ENCODE assay signal across 33 mouse cellular contexts in genomic region chr17:81378436-81378835, GRCm38 (mm10).
DNase-seq lines count a peak whose midpoint lies in the region; ATAC-seq and TF ChIP-seq lines count a peak whose summit lies in the region.
"Had no signal": no experiment of that assay in that cellular context is flagged by ENCODE, and none has a peak within 500 bp of the region (broad histone marks: within the 10 kb centered on the region; RNA-seq: fewer than 3 reads in every experiment).

No protein-coding gene starts in this region.

- TF ChIP-seq EP300 in MEL (IDR thresholded peaks at IDR 0.05; ENCODE audit: low read depth in 1 of 2, low read length in 2 of 2), result peak in 1 of 2 experiments; percentile 65; a peak in 2 of 4 replicates

- ATAC-seq in kidney, postnatal 0 days (replicated peaks; ENCODE audit: low FRiP score, low read depth), result no peak
- no peak for ATAC-seq in kidney, embryonic 14.5 days (ENCODE audit: low FRiP score, low TSS enrichment)
- ATAC-seq in granulocyte monocyte progenitor cell, adult 5-6 weeks (replicated peaks; ENCODE audit: poor library complexity, severe bottlenecking), result peak; percentile 86
- ATAC-seq: inflammation-experienced regulatory T-cells, adult 6 months; liver, embryonic 12.5 days; midbrain, embryonic 15.5 days had no signal

- H3K4me2 ChIP-seq in kidney, postnatal 0 days (ENCODE audit: low read length), result no peak overlapping the region
- H3K4me2 ChIP-seq in kidney, embryonic 14.5 days (replicated peaks; ENCODE audit: low read depth, low read length), result no peak overlapping the region
- H3K4me2 ChIP-seq: embryonic facial prominence, embryonic 13.5 days; heart, embryonic 13.5 days; hindbrain, embryonic 15.5 days; kidney, embryonic 15.5 days; limb, embryonic 13.5 days; liver, embryonic 12.5 days; midbrain, embryonic 15.5 days; neural tube, embryonic 15.5 days had no signal

- DNase-seq in kidney, postnatal 0 days (ENCODE audit: low spot score), result peak; percentile 32
- DNase-seq in MEL (ENCODE audit: low read depth, low spot score), result peak; percentile 54
- peak; percentile 16 for DNase-seq in Muller cell, postnatal 12 days (ENCODE audit: inconsistent ontology term)
- DNase-seq in frontal cortex, adult 2 months (ENCODE audit: extremely low spot score in 1 of 2, low spot score in 1 of 2), result no peak
- DNase-seq in thymus, postnatal 36 days, result no peak
- DNase-seq: adrenal gland, postnatal 25 days; B cell, adult 2 months; cerebellum, adult 8-10 months; gastrocnemius, postnatal 36 days; heart, adult 2 months; heart, postnatal 14 days; kidney, adult 11 months; kidney, postnatal 36 days; lung, adult 18-20 months; right cerebral cortex, postnatal 25 days; spleen, adult 18-20 months; thymus, postnatal 4 days had no signal

- 69% methylated on average over 7 of the region's 7 CpGs for WGBS in kidney, postnatal 0 days
- 84% methylated on average over 7 of the region's 7 CpGs for WGBS in kidney, embryonic 14.5 days

- no peak overlapping the region for H3K4me3 ChIP-seq in kidney, postnatal 0 days (replicated peaks; ENCODE audit: low read depth, low read length)
- H3K4me3 ChIP-seq in kidney, embryonic 14.5 days (ENCODE audit: low read length), result no peak overlapping the region
- H3K4me3 ChIP-seq in MEL (ENCODE audit: control insufficient read depth in 1 of 2, insufficient read depth in 1 of 2, low read depth in 2 of 2, low read length in 2 of 2), result no peak overlapping the region
- H3K4me3 ChIP-seq: embryonic facial prominence, embryonic 13.5 days; forebrain, embryonic 10.5 days; heart, adult 2 months; heart, embryonic 13.5 days; hindbrain, embryonic 10.5 days; hindbrain, embryonic 15.5 days; kidney, embryonic 15.5 days; layer of hippocampus, adult 2 months; limb, embryonic 13.5 days; liver, embryonic 12.5 days; midbrain, embryonic 10.5 days; midbrain, embryonic 15.5 days; neural tube, embryonic 15.5 days had no signal

- no peaks in the 10 kb centered on the region for H3K79me2 ChIP-seq in MEL (ENCODE audit: control insufficient read depth, insufficient read depth, low read length, poor library complexity)

- H3K27ac ChIP-seq in kidney, postnatal 0 days, result no peak overlapping the region
- H3K27ac ChIP-seq in kidney, embryonic 14.5 days (ENCODE audit: low read depth, low read length), result no peak overlapping the region
- no peak overlapping the region for H3K27ac ChIP-seq in MEL (ENCODE audit: control insufficient read depth, low read depth, low read length)
- H3K27ac ChIP-seq: embryonic facial prominence, embryonic 13.5 days; forebrain, embryonic 10.5 days; heart, embryonic 13.5 days; hindbrain, embryonic 10.5 days; hindbrain, embryonic 15.5 days; kidney, embryonic 15.5 days; layer of hippocampus, adult 2 months; limb, embryonic 13.5 days; liver, embryonic 12.5 days; macrophage; midbrain, embryonic 10.5 days; midbrain, embryonic 15.5 days; neural tube, embryonic 15.5 days had no signal

- no peaks in the 10 kb centered on the region for H3K4me1 ChIP-seq in kidney, postnatal 0 days (replicated peaks; ENCODE audit: insufficient read depth, low read length)
- no peaks in the 10 kb centered on the region for H3K4me1 ChIP-seq in kidney, embryonic 14.5 days (ENCODE audit: control insufficient read depth, insufficient read depth, low read length)
- H3K4me1 ChIP-seq in MEL (ENCODE audit: control insufficient read depth in 1 of 2, insufficient read depth in 2 of 2, low read length in 2 of 2), result peaks cover 7% of the 10 kb centered on the region in 2 experiments
- H3K4me1 ChIP-seq: embryonic facial prominence, embryonic 13.5 days; hindbrain, embryonic 10.5 days; limb, embryonic 13.5 days; liver, embryonic 12.5 days; midbrain, embryonic 10.5 days; midbrain, embryonic 15.5 days had no signal

- no peak for TF ChIP-seq CTCF in kidney, postnatal 0 days (IDR thresholded peaks at IDR 0.05; ENCODE audit: low read depth)
- TF ChIP-seq CTCF in MEL (IDR thresholded peaks at IDR 0.05 in 2 of 3, conservative IDR thresholded peaks at IDR 0.05 in 1 of 3; ENCODE audit: control insufficient read depth in 1 of 3, insufficient read depth in 1 of 3, low read depth in 2 of 3, low read length in 3 of 3, poor library complexity in 1 of 3, severe bottlenecking in 1 of 3), result no peak

- TF ChIP-seq RAD21 in MEL (IDR thresholded peaks at IDR 0.05; ENCODE audit: low read depth, low read length), result no peak

- no peaks in the 10 kb centered on the region for H3K36me3 ChIP-seq in kidney, postnatal 0 days (ENCODE audit: insufficient read depth, low read length)
- no peaks in the 10 kb centered on the region for H3K36me3 ChIP-seq in kidney, embryonic 14.5 days (ENCODE audit: control insufficient read depth, insufficient read depth, low read length)
- H3K36me3 ChIP-seq in MEL (ENCODE audit: control insufficient read depth in 1 of 2, insufficient read depth in 2 of 2, low read length in 2 of 2), result peaks cover 0 to 14% of the 10 kb centered on the region in 2 experiments; a peak in 2 of 4 replicates
- H3K36me3 ChIP-seq: embryonic facial prominence, embryonic 13.5 days; forebrain, embryonic 10.5 days; hindbrain, embryonic 10.5 days; hindbrain, embryonic 15.5 days; kidney, embryonic 15.5 days; limb, embryonic 13.5 days; liver, embryonic 12.5 days; midbrain, embryonic 10.5 days; midbrain, embryonic 15.5 days; neural tube, embryonic 15.5 days had no signal

- no peaks in the 10 kb centered on the region for H3K9me3 ChIP-seq in kidney, postnatal 0 days (replicated peaks; ENCODE audit: low read length)
- no peaks in the 10 kb centered on the region for H3K9me3 ChIP-seq in kidney, embryonic 14.5 days (ENCODE audit: control insufficient read depth, low read length)
- no peaks in the 10 kb centered on the region for H3K9me3 ChIP-seq in MEL (replicated peaks; ENCODE audit: insufficient read depth, low read length)
- H3K9me3 ChIP-seq: embryonic facial prominence, embryonic 13.5 days; forebrain, embryonic 10.5 days; heart, embryonic 13.5 days; hindbrain, embryonic 10.5 days; hindbrain, embryonic 15.5 days; kidney, embryonic 15.5 days; limb, embryonic 13.5 days; liver, embryonic 12.5 days; midbrain, embryonic 10.5 days; midbrain, embryonic 15.5 days; neural tube, embryonic 15.5 days had no signal

- no peak overlapping the region for H3K9ac ChIP-seq in kidney, postnatal 0 days (ENCODE audit: low read depth, low read length)
- no peak overlapping the region for H3K9ac ChIP-seq in kidney, embryonic 14.5 days (ENCODE audit: low read depth, low read length)
- no peak overlapping the region for H3K9ac ChIP-seq in MEL (ENCODE audit: control insufficient read depth, low read depth, low read length, poor library complexity, severe bottlenecking)
- H3K9ac ChIP-seq: embryonic facial prominence, embryonic 13.5 days; heart, embryonic 13.5 days; hindbrain, embryonic 15.5 days; kidney, embryonic 15.5 days; limb, embryonic 13.5 days; liver, embryonic 12.5 days; midbrain, embryonic 15.5 days; neural tube, embryonic 15.5 days had no signal

- no peak for TF ChIP-seq POLR2A in MEL (IDR thresholded peaks at IDR 0.05; ENCODE audit: control insufficient read depth in 1 of 2, insufficient read depth in 1 of 2, low read depth in 1 of 2, low read length in 2 of 2, poor library complexity in 1 of 2)

- no peaks in the 10 kb centered on the region for H3K27me3 ChIP-seq in kidney, postnatal 0 days (ENCODE audit: insufficient read depth, low read length)
- no peaks in the 10 kb centered on the region for H3K27me3 ChIP-seq in kidney, embryonic 14.5 days (ENCODE audit: control insufficient read depth, insufficient read depth, low read length)
- H3K27me3 ChIP-seq in MEL (ENCODE audit: control insufficient read depth in 1 of 2, insufficient read depth in 2 of 2, low read length in 2 of 2), result no peaks in the 10 kb centered on the region
- H3K27me3 ChIP-seq: embryonic facial prominence, embryonic 13.5 days; heart, embryonic 13.5 days; hindbrain, embryonic 15.5 days; kidney, embryonic 15.5 days; limb, embryonic 13.5 days; liver, embryonic 12.5 days; midbrain, embryonic 15.5 days; neural tube, embryonic 15.5 days had no signal

TF ChIP-seq in MEL, 35 proteins besides CTCF, POLR2A, EP300 and RAD21:
- 0 out of 2 replicates have a peak, but pooled peaks have one; percentile 6 for TF ChIP-seq ZC3H11A (IDR thresholded peaks at IDR 0.05; ENCODE audit: low read depth, low read length)
- no peak for TF ChIP-seq MXI1 (IDR thresholded peaks at IDR 0.05; ENCODE audit: low read depth, low read length)
- TF ChIP-seq ETS1 (IDR thresholded peaks at IDR 0.05; ENCODE audit: low read depth, low read length), result no peak
- TF ChIP-seq RCOR1 (IDR thresholded peaks at IDR 0.05; ENCODE audit: low read depth, low read length), result 0 out of 2 replicates have a peak, but pooled peaks have one; percentile 11
- no peak for TF ChIP-seq ZKSCAN1 (IDR thresholded peaks at IDR 0.05; ENCODE audit: low read depth, low read length)
- no peak for TF ChIP-seq SMC3 (IDR thresholded peaks at IDR 0.05; ENCODE audit: low read depth, low read length)
- 0 out of 2 replicates have a peak, but pooled peaks have one; percentile 23 for TF ChIP-seq TCF12 (IDR thresholded peaks at IDR 0.05; ENCODE audit: low read depth, low read length)
- no peak for TF ChIP-seq UBTF (IDR thresholded peaks at IDR 0.05; ENCODE audit: borderline replicate concordance, insufficient read depth, low read depth, low read length)
- TF ChIP-seq GATA1 (IDR thresholded peaks at IDR 0.05; ENCODE audit: low read depth, low read length), result peak; percentile 45; the same call in 1 of the 2 replicates

Comparison
In these comparisons a context has a peak if more than half of its experiments do, and no peak if none do; other contexts are left out.
1. DNase-seq: peak in kidney, postnatal 0 days (single experiment), MEL (single experiment) and Muller cell, postnatal 12 days (single experiment); none in frontal cortex, adult 2 months (0 of 2) and thymus, postnatal 36 days (0 of 2).